Mouse (Mus musculus) bone marrow, adult 2 months (tissue): ENCODE results near the gene Mrpl11. TPM values are rescaled to one million over a fixed set of nuclear protein-coding genes. Genes with fewer than 3 reads are reported as not detected.
"Not testable (repeated sequence)": the region's sequence is repeated elsewhere in the genome, so short reads cannot be mapped to it uniquely, and the experiment has no call there.

Experiments
- H3K27ac ChIP-seq: fragments of 200-500 bp; 2 replicates; pipeline ENCODE4 v1.5.1; 2012; ENCODE audit warnings: low read depth, mild to moderate bottlenecking, control low read depth, inconsistent platforms, low read length; ENCODE audit not compliant: control insufficient read depth, poor library complexity, insufficient read depth
- H3K4me1 ChIP-seq: fragments of 200-500 bp; 2 replicates; pipeline ENCODE4 v1.6.1; 2011; ENCODE audit warnings: low read length; ENCODE audit not compliant: control insufficient read depth, insufficient read depth
- H3K4me3 ChIP-seq: fragments of 200-500 bp; replicated peaks from 2 replicates; pipeline ENCODE3; 2011; ENCODE audit warnings: mild to moderate bottlenecking, low read depth, low read length, control low read depth; ENCODE audit not compliant: control insufficient read depth
- CTCF ChIP-seq: fragments of 200-500 bp; IDR thresholded peaks from 2 replicates; pipeline ENCODE4 v1.5.1; 2011; ENCODE audit warnings: low read length, control low read depth; ENCODE audit not compliant: control insufficient read depth, insufficient read depth
- POLR2A ChIP-seq: fragments of 200-500 bp; IDR thresholded peaks from 2 replicates; pipeline ENCODE4 v1.6.1; 2011; ENCODE audit warnings: low read depth, mild to moderate bottlenecking, control low read depth, low read length, borderline replicate concordance; ENCODE audit not compliant: control insufficient read depth
- WGBS: fragments of 180-500 bp; shearing (Covaris S2); methylation state at CpG from one replicate; pipeline ENCODE4 v1.1.7; 2018; 5-methylcytosine and 5-hydroxymethylcytosine counted together
- polyA plus RNA-seq: library from polyadenylated mRNA; stranded (reverse); fragments of >200 nt; gene quantifications from 2 replicates; pipeline ENCODE4 v1.2.4, GENCODE M21; 2011; ENCODE audit warnings: low replicate concordance; ENCODE audit not compliant: missing spikeins, insufficient read depth, insufficient read length

Mrpl11 gene
- polyA plus RNA-seq, 1 experiment, result 60.7 TPM

DNA sequence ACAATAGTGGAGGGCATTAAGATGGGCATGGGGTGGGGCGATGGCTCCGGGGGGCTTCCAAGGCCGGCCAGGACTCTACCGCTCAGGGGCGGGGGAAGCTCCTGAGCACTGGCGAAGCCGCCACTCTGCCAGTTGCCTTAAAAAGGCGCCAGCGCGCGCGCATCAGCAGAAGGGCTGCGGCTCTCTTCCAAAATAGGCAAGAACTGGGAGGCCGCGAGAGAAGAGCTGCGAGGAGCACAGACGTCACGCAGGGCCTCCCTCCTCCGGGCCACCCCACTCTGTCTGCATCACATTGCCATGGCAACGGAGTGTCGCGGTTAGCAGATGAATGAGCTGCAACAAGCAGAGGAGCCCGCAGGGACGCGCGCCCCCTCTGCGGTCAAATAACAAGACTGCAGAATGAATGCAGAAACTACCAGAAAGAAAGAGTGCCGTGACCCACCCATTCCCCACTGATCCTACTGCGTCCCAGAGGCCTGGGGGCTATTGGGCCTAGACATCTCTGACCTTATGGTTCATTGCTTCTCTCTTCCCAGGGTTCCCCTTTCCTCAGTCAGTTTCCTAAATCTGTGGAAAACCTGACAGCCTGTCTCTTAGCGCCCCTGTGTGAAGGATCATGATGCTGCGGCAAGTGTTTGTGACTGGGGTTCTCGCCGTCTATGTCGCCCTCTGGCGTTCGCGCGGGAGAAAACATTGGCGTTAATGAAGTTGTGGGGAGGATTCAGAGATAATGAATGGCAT is 39.9 kb downstream of the Mrpl11 start:
- 2% methylated on average over 39 of the region's 39 CpGs for WGBS
- Histone ChIP-seq H3K4me3 (no peak overlapping the region), H3K4me1 (no peaks in the 10 kb centered on the region), H3K27ac (no peak overlapping the region)
- no peak for TF ChIP-seq POLR2A
- TF ChIP-seq CTCF, result peak; percentile 92

DNA sequence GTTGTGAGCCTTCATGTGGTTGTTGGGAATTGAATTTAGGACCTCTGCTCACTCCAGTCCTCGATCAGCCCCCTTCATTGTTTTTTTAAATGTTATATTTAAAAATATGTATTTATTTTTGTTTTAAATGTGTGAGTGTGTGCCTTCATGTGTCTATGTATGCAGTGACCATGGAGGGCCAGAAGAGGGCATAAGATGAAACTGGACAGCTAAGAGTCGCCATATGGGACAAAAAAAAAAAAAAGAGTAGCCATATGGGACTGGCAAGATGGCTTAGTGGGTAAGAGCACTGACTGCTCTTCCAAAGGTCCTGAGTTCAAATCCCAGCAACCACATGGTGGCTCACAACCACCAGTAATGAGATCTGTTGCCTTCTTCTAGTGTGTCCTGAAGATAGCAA is 41.7 kb downstream of the Mrpl11 start:
- 31% methylated on average over 2 of the region's 2 CpGs for WGBS
- not testable (repeated sequence) for H3K27ac ChIP-seq, H3K4me3 ChIP-seq, H3K4me1 ChIP-seq

DNA sequence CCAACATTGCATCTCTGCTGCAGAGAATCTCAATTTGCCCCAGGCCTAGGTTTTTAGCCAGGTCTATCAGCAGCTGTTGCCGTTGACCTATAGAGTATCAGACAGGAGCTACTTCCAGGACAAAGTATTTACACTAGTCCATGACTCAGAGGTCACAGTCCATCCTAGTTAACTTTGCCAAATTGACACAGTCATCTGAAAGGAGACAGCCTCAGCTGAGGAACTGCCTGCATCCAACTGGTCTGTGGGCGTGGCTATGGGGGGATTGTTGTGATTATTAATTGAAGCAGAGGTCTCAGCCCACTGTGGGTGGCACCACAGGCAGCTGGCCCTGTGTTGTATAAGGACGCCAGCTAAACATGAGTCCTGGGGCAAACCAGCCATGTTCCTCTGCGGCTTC is 43.0 kb downstream of the Mrpl11 start:
- no peak for TF ChIP-seq CTCF
- no peak for TF ChIP-seq POLR2A
- WGBS, result 62% methylated on average over 4 of the region's 4 CpGs

DNA sequence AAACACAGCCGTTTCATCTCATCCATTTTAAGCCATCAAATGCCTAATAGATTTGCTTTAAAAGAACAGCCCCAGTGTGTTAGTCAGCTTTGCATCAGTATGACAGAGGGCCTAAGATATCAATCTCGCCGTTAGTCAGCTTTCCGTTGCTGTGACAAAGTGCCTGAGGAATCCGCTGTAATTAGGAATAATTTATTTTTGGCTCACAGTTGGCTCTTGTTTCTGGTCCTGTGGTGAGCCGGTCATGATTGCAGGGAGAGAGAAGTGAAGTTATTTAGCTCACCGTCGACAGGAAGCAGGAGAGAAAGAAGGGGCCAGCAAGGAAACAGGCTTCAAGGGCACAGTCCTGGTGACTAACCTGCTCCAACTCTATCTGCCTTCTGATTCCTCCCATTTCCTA is 51.2 kb downstream of the Mrpl11 start:
- TF ChIP-seq POLR2A (no peak), CTCF (no peak)
- Histone ChIP-seq H3K27ac (no peak overlapping the region), H3K4me3 (no peak overlapping the region), H3K4me1 (no peaks in the 10 kb centered on the region)
- 40% methylated on average over 8 of the region's 8 CpGs for WGBS

More for the DNA sequence above, 43.0 kb downstream of the Mrpl11 start:
- no peak overlapping the region for H3K27ac ChIP-seq
- H3K4me1 ChIP-seq, result no peaks in the 10 kb centered on the region
- no peak overlapping the region for H3K4me3 ChIP-seq

DNA sequence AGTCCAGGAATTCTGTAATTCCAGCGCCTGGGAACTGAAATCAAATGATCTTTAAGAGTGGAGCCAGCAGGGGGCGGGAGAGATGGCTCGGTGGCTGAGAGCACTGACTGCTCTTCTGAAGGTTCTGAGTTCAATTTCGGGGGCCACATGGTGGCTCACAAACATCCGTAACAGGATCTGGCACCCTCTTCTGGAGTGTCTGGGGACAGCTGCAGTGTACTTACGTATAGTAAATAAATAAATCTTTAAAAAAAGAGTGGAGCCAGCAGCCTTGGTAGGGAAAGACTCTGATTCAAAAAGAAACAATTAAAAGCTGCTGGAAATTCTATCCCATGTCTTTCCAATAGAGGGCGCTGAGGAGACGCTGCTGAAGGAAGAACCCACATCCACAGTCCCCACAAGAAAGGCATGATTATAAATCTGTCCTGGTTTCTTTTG is 53.0 kb downstream of the Mrpl11 start:
- WGBS, result 12% methylated on average over 8 of the region's 8 CpGs
- Histone ChIP-seq H3K4me1 (no peaks in the 10 kb centered on the region), H3K27ac (no peak overlapping the region), H3K4me3 (no peak overlapping the region)
- peak; percentile 53 for TF ChIP-seq CTCF
- no peak for TF ChIP-seq POLR2A

DNA sequence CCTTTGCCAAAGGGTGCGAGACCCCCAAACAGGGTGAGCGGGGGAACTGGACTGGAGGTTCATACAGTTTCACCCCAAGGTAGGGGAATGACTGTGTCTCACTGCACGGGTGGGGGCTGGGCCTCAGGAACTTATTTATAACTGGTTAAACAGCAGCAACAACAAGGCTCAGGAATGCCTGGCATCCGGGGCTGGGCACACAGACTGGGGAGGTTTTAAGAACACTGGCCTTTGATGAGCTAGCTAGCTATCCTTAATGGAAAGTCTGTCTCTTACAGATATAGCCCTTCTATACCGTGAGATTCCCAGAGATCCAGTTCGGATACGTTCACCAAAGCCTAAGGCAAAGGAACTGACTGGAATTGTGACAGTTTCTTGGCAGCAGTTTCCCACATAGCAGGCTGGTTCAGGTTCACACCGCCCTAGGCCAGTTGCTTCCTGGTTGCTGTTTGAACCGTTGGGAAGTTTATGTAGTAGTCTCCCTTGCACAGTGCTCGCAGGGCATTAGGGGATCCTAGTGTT is 54.3 kb downstream of the Mrpl11 start:
- WGBS, result 41% methylated on average over 10 of the region's 10 CpGs
- Histone ChIP-seq H3K27ac (no peak overlapping the region), H3K4me3 (no peak overlapping the region), H3K4me1 (no peaks in the 10 kb centered on the region)
- TF ChIP-seq POLR2A, result no peak
- TF ChIP-seq CTCF, result no peak

Other genes starting within 250 kb of the Mrpl11 start
- 6.6 and 8.3 TPM in 2 replicates for gene Rbm4b, start 205.7 kb upstream of the Mrpl11 start, polyA plus RNA-seq
- 19.9 and 30.3 TPM in 2 replicates for gene Rbm4, start 168.2 kb upstream of the Mrpl11 start, polyA plus RNA-seq
- gene Gm21992, start 150.5 kb upstream of the Mrpl11 start, polyA plus RNA-seq, result 16.2 and 40.7 TPM in 2 replicates
- 28.4 and 38.2 TPM in 2 replicates for gene Rbm14, start 150.5 kb upstream of the Mrpl11 start, polyA plus RNA-seq
- 77.4 and 91.7 TPM in 2 replicates for gene Ccs, start 122.8 kb upstream of the Mrpl11 start, polyA plus RNA-seq
- gene Ccdc87, start 122.8 kb upstream of the Mrpl11 start, polyA plus RNA-seq, result not detected in 2 replicates
- gene Ctsf, start 107.0 kb upstream of the Mrpl11 start, polyA plus RNA-seq, result 19.4 and 22.2 TPM in 2 replicates
- 2.1 TPM in 1 of 2 replicates, not detected in the other for gene Actn3, start 84.2 kb upstream of the Mrpl11 start, polyA plus RNA-seq
- gene Zdhhc24, start 83.5 kb upstream of the Mrpl11 start, polyA plus RNA-seq, result 6.3 and 11.0 TPM in 2 replicates
- 2.4 TPM in 2 replicates for gene Bbs1, start 55.5 kb upstream of the Mrpl11 start, polyA plus RNA-seq
- 17.2 and 27.5 TPM in 2 replicates for gene Dpp3, start 33.9 kb upstream of the Mrpl11 start, polyA plus RNA-seq
- gene Peli3, start 19.0 kb upstream of the Mrpl11 start, polyA plus RNA-seq, result not detected in 2 replicates
- 6.9 and 15.5 TPM in 2 replicates for gene Npas4, start 28.2 kb downstream of the Mrpl11 start, polyA plus RNA-seq
- 1.3 and 1.7 TPM in 2 replicates for gene Slc29a2, start 61.7 kb downstream of the Mrpl11 start, polyA plus RNA-seq
- 5.9 and 8.3 TPM in 2 replicates for gene B4gat1, start 76.7 kb downstream of the Mrpl11 start, polyA plus RNA-seq
- not detected in 2 replicates for gene AC124502.3, start 76.7 kb downstream of the Mrpl11 start, polyA plus RNA-seq
- gene Brms1, start 79.2 kb downstream of the Mrpl11 start, polyA plus RNA-seq, result 40.6 and 68.0 TPM in 2 replicates
- 0.68 and 3.6 TPM in 2 replicates for gene Rin1, start 88.3 kb downstream of the Mrpl11 start, polyA plus RNA-seq
- gene Cd248, start 105.9 kb downstream of the Mrpl11 start, polyA plus RNA-seq, result 0.50 and 1.9 TPM in 2 replicates
- not detected in 2 replicates for gene Tmem151a, start 123.4 kb downstream of the Mrpl11 start, polyA plus RNA-seq
- gene Yif1a, start 126.4 kb downstream of the Mrpl11 start, polyA plus RNA-seq, result 6.1 and 15.0 TPM in 2 replicates
- 0.74 and 2.3 TPM in 2 replicates for gene Cnih2, start 136.4 kb downstream of the Mrpl11 start, polyA plus RNA-seq
- gene Rab1b, start 144.9 kb downstream of the Mrpl11 start, polyA plus RNA-seq, result 25.0 and 31.8 TPM in 2 replicates
- 7.0 and 21.9 TPM in 2 replicates for gene Klc2, start 156.4 kb downstream of the Mrpl11 start, polyA plus RNA-seq